Mouse (Mus musculus): ENCODE data around the gene Btnl1. TPM values are rescaled to one million over a fixed set of nuclear protein-coding genes. Genes with fewer than 3 reads are reported as not detected.

The Btnl1 gene
- total and polyA plus RNA-seq, 2 experiments from 2014 or later: not detected

DNA sequence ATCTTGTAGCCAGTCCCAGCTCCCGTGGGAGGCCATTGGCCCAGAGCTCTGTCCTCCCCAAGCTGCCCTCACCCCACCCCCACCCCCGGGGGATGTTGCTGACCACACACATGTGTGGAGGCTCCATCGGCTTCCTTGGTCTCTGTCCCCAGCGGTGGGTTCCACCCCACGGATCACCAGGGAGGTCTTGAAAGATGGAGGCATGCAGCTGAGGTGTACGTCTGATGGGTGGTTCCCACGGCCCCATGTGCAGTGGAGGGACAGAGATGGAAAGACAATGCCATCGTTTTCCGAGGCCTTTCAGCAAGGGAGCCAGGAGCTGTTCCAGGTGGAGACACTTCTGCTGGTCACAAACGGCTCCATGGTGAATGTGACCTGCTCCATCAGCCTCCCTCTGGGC is 11.9 kb upstream of the Btnl1 start:
- Histone ChIP-seq H3K36me3 (ENCODE audit: insufficient read depth, low read length) (no peaks in the 10 kb centered on the region), H3K4me2 (ENCODE audit: low read depth, low read length) (no peak overlapping the region), H3K27ac (no peak overlapping the region), H3K4me3 (ENCODE audit: low read length) (no peak overlapping the region), H3K9me3 (ENCODE audit: low read length) (no peaks in the 10 kb centered on the region), H3K9ac (replicated peaks; ENCODE audit: low read length) (no peak overlapping the region), H3K4me1 (ENCODE audit: insufficient read depth, low read length) (no peaks in the 10 kb centered on the region), H3K27me3 (ENCODE audit: insufficient read depth, low read length) (no peaks in the 10 kb centered on the region)
- TF ChIP-seq CTCF (IDR thresholded peaks at IDR 0.05; ENCODE audit: low read depth): no peak
- 80% methylated on average over 10 of the region's 10 CpGs for WGBS
- DNase-seq (ENCODE audit: low spot score) (no peak), ATAC-seq (no peak)

DNA sequence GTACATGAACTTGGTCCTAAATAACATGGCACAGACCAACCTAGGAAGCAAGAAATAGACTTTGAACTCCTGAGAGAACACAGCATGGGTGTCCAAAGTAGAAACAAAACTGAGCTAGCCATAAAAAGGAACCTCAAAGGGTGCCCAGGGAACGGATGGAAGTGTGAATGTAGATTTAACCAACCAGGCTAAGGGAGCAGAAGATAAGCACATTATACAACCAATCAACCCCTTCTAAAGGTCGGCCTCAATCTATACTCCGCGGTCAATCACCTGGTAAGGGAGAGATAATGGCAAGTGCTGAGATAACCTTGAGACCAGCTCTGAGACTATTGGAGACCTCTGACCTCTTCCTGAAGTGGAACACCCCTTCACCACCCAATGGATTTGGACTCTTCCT is 6.4 kb upstream of the Btnl1 start:
- ATAC-seq: no peak
- no peak overlapping the region for H3K4me2 ChIP-seq (ENCODE audit: low read depth, low read length)
- H3K27ac ChIP-seq: no peak overlapping the region
- no peaks in the 10 kb centered on the region for H3K36me3 ChIP-seq (ENCODE audit: insufficient read depth, low read length)
- TF ChIP-seq CTCF (IDR thresholded peaks at IDR 0.05; ENCODE audit: low read depth): no peak
- DNase-seq (ENCODE audit: low spot score): no peak
- H3K27me3 ChIP-seq (ENCODE audit: insufficient read depth, low read length): no peaks in the 10 kb centered on the region
- H3K4me3 ChIP-seq (ENCODE audit: low read length): no peak overlapping the region
- 85% methylated on average over 4 of the region's 4 CpGs for WGBS
- H3K9ac ChIP-seq (replicated peaks; ENCODE audit: low read length): no peak overlapping the region
- H3K4me1 ChIP-seq (ENCODE audit: insufficient read depth, low read length): no peaks in the 10 kb centered on the region
- no peaks in the 10 kb centered on the region for H3K9me3 ChIP-seq (ENCODE audit: low read length)

DNA sequence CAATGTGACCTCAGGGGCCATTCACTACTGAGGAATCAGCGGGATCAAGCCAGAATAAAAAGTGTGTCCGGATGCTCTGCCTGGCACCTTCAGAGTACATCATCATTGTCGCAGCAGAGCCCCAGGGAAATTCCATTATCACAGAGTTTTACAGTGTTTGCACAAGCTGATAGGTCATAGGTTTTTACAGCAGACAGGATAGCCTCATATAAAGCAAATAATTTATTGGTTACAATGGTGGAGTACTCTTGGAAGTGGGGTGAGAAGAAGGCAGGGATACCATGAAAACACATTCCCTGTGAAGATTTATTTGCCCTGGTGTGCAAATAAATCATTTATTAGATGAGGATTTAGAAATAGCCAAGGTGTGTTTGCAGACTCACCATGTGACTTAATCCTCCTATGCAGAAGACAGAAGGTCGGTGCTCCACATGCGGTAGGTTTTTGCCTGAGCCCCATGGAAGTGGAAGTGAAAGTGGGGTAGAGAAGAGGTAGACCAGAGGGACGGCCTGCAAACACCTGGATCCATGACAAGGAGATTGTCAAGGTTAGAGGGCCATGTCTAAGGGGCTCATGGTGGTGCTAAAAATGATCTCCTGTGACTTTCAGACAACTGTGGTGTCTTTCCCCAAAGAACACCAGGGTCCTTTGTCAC is 3.8 kb upstream of the Btnl1 start:
- WGBS: 77% methylated on average over 6 of the region's 6 CpGs

DNA sequence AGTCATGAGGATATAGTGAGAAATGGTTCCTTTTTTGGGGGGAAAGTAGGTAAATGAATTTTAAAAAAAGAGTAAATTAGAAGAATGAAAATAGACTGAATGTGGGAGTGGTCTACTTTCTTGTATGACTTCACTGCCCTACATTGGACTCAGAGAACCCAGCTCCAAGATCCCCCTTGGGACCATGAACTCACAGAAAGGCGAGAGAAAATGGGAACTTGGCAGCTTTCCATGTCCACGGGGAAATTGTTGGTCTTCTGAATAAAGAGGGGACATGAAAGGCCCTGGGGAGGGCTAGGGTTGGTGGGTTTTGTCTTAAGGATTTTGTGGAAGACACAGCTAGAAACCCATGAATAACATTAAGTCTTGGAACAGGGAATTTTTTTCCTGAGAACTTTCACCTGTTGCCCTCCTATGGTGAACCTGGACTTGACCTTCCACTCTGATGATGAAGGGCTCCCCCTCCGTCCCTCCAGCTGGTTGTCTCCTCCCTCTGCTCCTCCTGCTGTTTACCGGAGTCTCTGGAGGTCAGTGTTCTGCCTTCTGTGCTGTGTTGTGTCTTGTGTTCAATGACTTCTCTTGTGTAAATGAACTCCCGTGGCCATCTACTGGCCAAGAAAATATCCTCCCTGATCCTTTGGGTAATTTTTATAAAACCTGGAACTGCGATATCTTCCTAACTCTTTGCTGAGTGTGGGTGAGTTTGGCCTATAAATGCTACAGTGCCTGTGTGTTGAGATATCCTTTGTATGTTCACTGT is 698 bp downstream of the Btnl1 start:
- Histone ChIP-seq H3K27me3 (ENCODE audit: insufficient read depth, low read length) (no peaks in the 10 kb centered on the region), H3K9me3 (ENCODE audit: low read length) (no peaks in the 10 kb centered on the region), H3K4me3 (ENCODE audit: low read length) (no peak overlapping the region), H3K4me2 (ENCODE audit: low read depth, low read length) (no peak overlapping the region), H3K4me1 (ENCODE audit: insufficient read depth, low read length) (no peaks in the 10 kb centered on the region), H3K9ac (replicated peaks; ENCODE audit: low read length) (no peak overlapping the region), H3K36me3 (ENCODE audit: insufficient read depth, low read length) (no peaks in the 10 kb centered on the region), H3K27ac (no peak overlapping the region)
- peak; percentile 22; the same call in 1 of the 2 replicates for TF ChIP-seq CTCF (IDR thresholded peaks at IDR 0.05; ENCODE audit: low read depth)
- ATAC-seq (no peak), DNase-seq (ENCODE audit: low spot score) (no peak)
- WGBS: 51% methylated on average over 6 of the region's 6 CpGs

More for the DNA sequence above, 3.8 kb upstream of the Btnl1 start:
- Histone ChIP-seq H3K27ac (no peak overlapping the region), H3K4me2 (ENCODE audit: low read depth, low read length) (no peak overlapping the region), H3K9me3 (ENCODE audit: low read length) (no peaks in the 10 kb centered on the region), H3K27me3 (ENCODE audit: insufficient read depth, low read length) (no peaks in the 10 kb centered on the region), H3K4me1 (ENCODE audit: insufficient read depth, low read length) (no peaks in the 10 kb centered on the region), H3K9ac (replicated peaks; ENCODE audit: low read length) (no peak overlapping the region), H3K36me3 (ENCODE audit: insufficient read depth, low read length) (no peaks in the 10 kb centered on the region), H3K4me3 (ENCODE audit: low read length) (no peak overlapping the region)
- ATAC-seq: no peak
- no peak for TF ChIP-seq CTCF (IDR thresholded peaks at IDR 0.05; ENCODE audit: low read depth)
- DNase-seq (ENCODE audit: low spot score): no peak

DNA sequence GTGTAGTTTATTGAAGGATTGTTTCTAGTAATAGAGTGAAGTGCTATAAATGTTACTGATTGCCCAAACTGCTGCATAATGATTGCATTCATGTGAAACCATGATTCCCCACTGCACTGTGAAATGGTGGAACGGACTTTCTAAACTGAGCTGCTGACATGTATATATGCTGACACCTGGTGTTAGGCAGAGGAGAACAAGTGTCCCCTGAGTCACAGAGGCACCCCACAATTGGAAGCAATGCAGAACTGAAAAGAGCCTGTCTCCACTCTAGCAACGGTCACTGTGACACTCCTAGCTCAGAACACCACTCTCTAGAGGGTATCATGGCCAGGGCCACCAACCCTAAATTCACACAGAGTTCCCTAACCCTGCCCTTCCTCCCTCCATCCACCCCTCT is 1.8 kb downstream of the Btnl1 start:
- ATAC-seq: no peak
- TF ChIP-seq CTCF (IDR thresholded peaks at IDR 0.05; ENCODE audit: low read depth): no peak
- no peak for DNase-seq (ENCODE audit: low spot score)
- H3K27me3 ChIP-seq (ENCODE audit: insufficient read depth, low read length): no peaks in the 10 kb centered on the region
- no peak overlapping the region for H3K9ac ChIP-seq (replicated peaks; ENCODE audit: low read length)
- H3K27ac ChIP-seq: no peak overlapping the region
- 86% methylated on average over 2 of the region's 2 CpGs for WGBS
- no peaks in the 10 kb centered on the region for H3K9me3 ChIP-seq (ENCODE audit: low read length)
- no peaks in the 10 kb centered on the region for H3K4me1 ChIP-seq (ENCODE audit: insufficient read depth, low read length)
- no peak overlapping the region for H3K4me3 ChIP-seq (ENCODE audit: low read length)
- H3K36me3 ChIP-seq (ENCODE audit: insufficient read depth, low read length): no peaks in the 10 kb centered on the region
- H3K4me2 ChIP-seq (ENCODE audit: low read depth, low read length): no peak overlapping the region

DNA sequence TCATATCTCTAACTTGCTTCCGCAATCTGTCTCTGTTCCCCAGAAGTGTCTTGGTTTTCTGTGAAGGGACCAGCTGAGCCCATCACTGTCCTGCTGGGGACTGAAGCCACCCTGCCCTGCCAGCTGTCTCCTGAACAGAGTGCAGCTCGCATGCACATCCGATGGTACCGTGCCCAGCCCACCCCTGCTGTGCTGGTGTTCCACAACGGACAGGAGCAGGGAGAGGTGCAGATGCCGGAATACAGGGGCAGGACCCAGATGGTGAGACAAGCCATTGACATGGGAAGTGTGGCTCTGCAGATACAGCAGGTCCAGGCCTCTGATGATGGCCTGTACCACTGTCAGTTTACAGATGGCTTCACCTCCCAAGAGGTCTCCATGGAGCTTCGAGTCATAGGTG is 2.5 kb downstream of the Btnl1 start:
- DNase-seq (ENCODE audit: low spot score): no peak
- no peak overlapping the region for H3K27ac ChIP-seq
- H3K4me1 ChIP-seq (ENCODE audit: insufficient read depth, low read length): no peaks in the 10 kb centered on the region
- WGBS: 51% methylated on average over 7 of the region's 7 CpGs
- no peaks in the 10 kb centered on the region for H3K27me3 ChIP-seq (ENCODE audit: insufficient read depth, low read length)
- no peaks in the 10 kb centered on the region for H3K9me3 ChIP-seq (ENCODE audit: low read length)
- no peak for TF ChIP-seq CTCF (IDR thresholded peaks at IDR 0.05; ENCODE audit: low read depth)
- no peak overlapping the region for H3K9ac ChIP-seq (replicated peaks; ENCODE audit: low read length)
- no peak for ATAC-seq
- H3K4me2 ChIP-seq (ENCODE audit: low read depth, low read length): no peak overlapping the region
- H3K36me3 ChIP-seq (ENCODE audit: insufficient read depth, low read length): no peaks in the 10 kb centered on the region
- no peak overlapping the region for H3K4me3 ChIP-seq (ENCODE audit: low read length)

DNA sequence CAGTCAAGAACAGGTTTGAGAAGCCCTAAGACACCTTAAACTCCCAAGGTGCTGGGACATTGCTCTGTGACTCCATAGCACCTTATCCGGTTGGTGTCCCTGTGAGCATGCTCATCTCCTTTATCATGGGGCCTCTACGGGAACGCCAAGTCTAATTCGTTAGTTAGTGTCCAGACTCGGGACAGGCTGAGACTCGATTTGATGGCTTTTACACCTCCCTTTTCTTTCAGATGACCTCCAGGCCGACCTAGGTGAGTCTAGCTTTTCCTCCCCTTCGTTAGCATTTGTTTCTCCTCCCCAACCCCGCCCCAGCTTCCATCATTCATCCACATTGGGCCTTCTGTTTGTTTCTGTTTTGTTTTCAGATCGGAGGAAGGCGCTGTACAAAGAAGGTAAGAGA is 4.9 kb downstream of the Btnl1 start:
- ATAC-seq: no peak
- Histone ChIP-seq H3K4me3 (ENCODE audit: low read length) (no peak overlapping the region), H3K27me3 (ENCODE audit: insufficient read depth, low read length) (no peaks in the 10 kb centered on the region), H3K9ac (replicated peaks; ENCODE audit: low read length) (no peak overlapping the region), H3K27ac (no peak overlapping the region), H3K4me1 (ENCODE audit: insufficient read depth, low read length) (no peaks in the 10 kb centered on the region), H3K4me2 (ENCODE audit: low read depth, low read length) (no peak overlapping the region), H3K9me3 (ENCODE audit: low read length) (no peaks in the 10 kb centered on the region), H3K36me3 (ENCODE audit: insufficient read depth, low read length) (no peaks in the 10 kb centered on the region)
- no peak for TF ChIP-seq CTCF (IDR thresholded peaks at IDR 0.05; ENCODE audit: low read depth)
- DNase-seq (ENCODE audit: low spot score): no peak
- 71% methylated on average over 11 of the region's 11 CpGs for WGBS
